Mouse (Mus musculus) c-Kit-positive CD71-positive TER-119-negative erythroid progenitor cells, embryonic 14.5 days (primary cell): Measurements from ENCODE around the gene Abl2.
A peak's percentile ranks its signal among the peaks of the same experiment; 100 is the strongest.

Experiments used
- DNase-seq: peaks from one replicate; pipeline ENCODE4 v3.0.0-alpha.2; 2013; ENCODE audit warnings: low read depth

The Abl2 gene

DNA sequence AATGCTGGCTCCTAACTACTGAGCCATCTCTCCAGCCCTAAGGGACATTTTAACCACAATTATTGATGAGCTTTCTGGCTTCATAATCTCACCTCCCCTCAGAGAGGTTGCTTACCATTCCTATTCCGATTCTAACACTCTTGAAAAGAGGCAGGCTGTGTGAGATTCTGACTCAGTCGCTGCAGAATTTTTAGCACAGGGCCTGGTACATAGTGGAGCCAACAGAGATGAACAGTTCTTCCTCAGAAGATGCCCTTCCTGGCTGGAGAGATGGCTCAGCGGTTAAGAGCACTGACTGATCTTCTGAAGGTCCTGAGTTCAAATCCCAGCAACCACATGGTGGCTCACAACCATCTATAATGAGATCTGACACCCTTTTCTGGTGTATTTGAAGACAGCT lies 113.3 kb downstream of the Abl2 start:
- no peak for DNase-seq

- no peak for DNase-seq
Observed at GRCm38 (mm10) chr1:156672720-156673475, 114.3 kb downstream of the Abl2 start.

GRCm38 (mm10) chr1:156673476-156674194 lies 115.0 kb downstream of the Abl2 start:
- DNase-seq = no peak

DNA sequence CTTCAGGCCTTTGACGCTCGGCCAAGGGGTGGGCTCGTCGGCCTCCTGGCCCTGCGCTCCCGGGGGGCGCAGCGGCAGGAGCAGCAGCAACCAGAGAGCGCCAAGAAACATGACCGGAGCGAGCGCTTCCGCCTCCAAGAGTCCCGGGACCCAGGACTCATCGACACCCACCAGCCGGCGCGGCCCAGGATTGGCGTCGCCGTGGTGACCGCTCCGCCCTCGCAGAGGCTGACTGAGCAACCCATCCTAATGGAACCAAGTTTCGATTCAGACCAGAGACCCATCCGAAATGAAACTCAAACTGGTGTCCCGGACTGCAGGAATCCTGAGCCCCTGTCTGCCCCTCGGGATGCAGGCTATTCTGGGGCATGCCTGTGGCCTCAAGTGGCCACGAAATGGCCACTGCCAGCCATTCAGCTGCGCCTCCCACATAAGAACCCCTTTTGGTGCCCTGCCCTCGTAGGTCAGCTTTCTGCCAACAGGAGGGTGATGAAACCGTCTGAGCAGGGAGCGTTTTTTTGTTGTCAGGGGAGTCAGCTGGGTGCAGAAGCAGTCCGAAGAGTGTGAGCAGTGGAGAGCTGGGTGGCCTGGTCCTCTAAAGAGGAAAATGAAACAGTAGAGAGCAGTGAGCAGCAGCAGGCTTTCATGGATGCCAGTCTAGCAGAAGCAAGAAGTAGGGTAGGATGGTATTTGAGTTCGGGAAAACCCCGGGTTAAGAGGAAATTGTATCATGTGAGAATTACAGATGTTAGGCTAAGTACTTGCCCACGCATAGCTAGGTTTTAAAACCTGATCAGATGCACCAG lies 115.8 kb downstream of the Abl2 start, which contains the start of gene Tor3a:
Tor3a (minus strand) TSS at position 162 of the 806 bp plus-strand sequence.
- DNase-seq = peak; percentile 53

DNA sequence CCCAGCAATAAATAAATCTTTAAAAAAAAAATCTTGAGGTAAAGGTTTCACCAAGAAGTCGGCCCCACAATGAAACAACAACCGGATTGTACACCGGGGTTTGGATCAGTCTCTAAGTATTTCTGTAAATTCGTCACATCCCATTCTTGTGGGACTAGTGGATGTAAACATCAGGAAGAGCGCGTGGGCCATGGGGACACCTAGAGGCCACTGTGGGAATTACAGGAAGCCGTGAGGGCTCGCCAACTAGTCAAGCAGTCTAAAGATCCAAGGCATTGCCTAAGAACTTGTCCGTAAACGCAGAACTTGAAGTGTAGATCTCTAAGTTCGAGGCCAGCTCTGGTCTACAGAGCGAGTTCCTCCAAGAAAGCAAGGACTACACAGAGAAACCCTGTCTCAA lies 117.6 kb downstream of the Abl2 start:
- peak; percentile 65 for DNase-seq

DNA sequence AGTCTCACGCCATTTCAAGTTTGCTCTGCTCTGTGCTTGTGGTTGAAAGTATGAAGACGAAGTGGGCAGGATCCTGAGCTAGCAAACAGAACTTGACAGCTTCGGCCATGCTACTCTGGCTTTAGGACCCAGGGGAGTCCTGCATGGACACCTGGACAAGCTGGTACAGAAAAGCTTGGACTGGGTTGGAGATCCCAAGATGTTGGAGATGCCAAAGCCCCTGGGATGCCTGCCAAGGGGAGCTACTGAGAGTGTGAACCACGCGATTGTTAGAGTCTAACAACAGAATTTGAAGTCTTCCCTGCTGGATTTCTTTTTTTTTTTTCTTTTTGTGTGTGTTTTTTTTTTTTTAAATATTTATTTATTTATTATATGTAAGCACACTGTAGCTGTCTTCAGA lies 118.0 kb downstream of the Abl2 start:
- no peak for DNase-seq

GRCm38 (mm10) chr1:156677230-156677629 lies 118.6 kb downstream of the Abl2 start:
- DNase-seq = no peak

- no peak for DNase-seq
Observed at GRCm38 (mm10) chr1:156679599-156679998, 121.0 kb downstream of the Abl2 start.

GRCm38 (mm10) chr1:156686025-156686661 lies 127.6 kb downstream of the Abl2 start:
- DNase-seq = no peak
